Mouse (Mus musculus) kidney, embryonic 14.5 days (tissue): ENCODE measurements around the gene Slc1a2. TPM values are rescaled to one million over a fixed set of nuclear protein-coding genes. Genes with fewer than 3 reads are reported as not detected.

ENCODE experiments used
- ATAC-seq: fragments of 200-750 bp; cut with Nextera tagmentation; 2 replicates; pipeline ENCODE4 v1.8.0; 2017; ENCODE audit warnings: moderate number of reproducible peaks, mild to moderate bottlenecking, moderate TSS enrichment, moderate library complexity; ENCODE audit not compliant: low FRiP score, low TSS enrichment
- H3K27ac ChIP-seq: fragments of 300-500 bp; sonication (generic); 2 replicates; pipeline ENCODE4 v1.5.1; 2014; ENCODE audit warnings: low read depth, mild to moderate bottlenecking, low read length, moderate library complexity, mixed read lengths
- H3K27me3 ChIP-seq: fragments of 300-500 bp; sonication (generic); 2 replicates; pipeline ENCODE4 v1.6.1; 2014; ENCODE audit warnings: mild to moderate bottlenecking, low read length; ENCODE audit not compliant: control insufficient read depth, insufficient read depth
- H3K36me3 ChIP-seq: fragments of 300-500 bp; sonication (generic); 2 replicates; pipeline ENCODE4 v1.6.1; 2014; ENCODE audit warnings: low read length, mixed read lengths; ENCODE audit not compliant: control insufficient read depth, insufficient read depth
- H3K4me1 ChIP-seq: fragments of 300-500 bp; sonication (generic); 2 replicates; pipeline ENCODE4 v1.6.1; 2014; ENCODE audit warnings: low read length, mixed read lengths; ENCODE audit not compliant: control insufficient read depth, insufficient read depth
- H3K4me2 ChIP-seq: fragments of 300-500 bp; sonication (generic); replicated peaks from 2 replicates; pipeline ENCODE4 v1.6.1; 2014; ENCODE audit warnings: low read depth, mild to moderate bottlenecking, low read length
- H3K4me3 ChIP-seq: fragments of 300-500 bp; sonication (generic); 2 replicates; pipeline ENCODE4 v1.5.1; 2014; ENCODE audit warnings: mild to moderate bottlenecking, low read length
- H3K9ac ChIP-seq: fragments of 300-500 bp; sonication (generic); 2 replicates; pipeline ENCODE4 v1.6.1; 2014; ENCODE audit warnings: low read depth, mild to moderate bottlenecking, low read length, moderate library complexity
- H3K9me3 ChIP-seq: fragments of 300-500 bp; sonication (generic); 2 replicates; pipeline ENCODE4 v1.6.1; 2016; ENCODE audit warnings: low read length; ENCODE audit not compliant: control insufficient read depth
- WGBS: fragments of 180-500 bp; shearing (Covaris S2); extraction: QIAGEN DNeasy Blood & Tissue Kit; methylation state at CpG from one replicate; pipeline ENCODE4 v1.1.7; 2014; 5-methylcytosine and 5-hydroxymethylcytosine counted together
- polyA plus RNA-seq: library from polyadenylated mRNA; unstranded; fragments of >200 nt; fragmentation: Nextera tagmentation; extraction: Ambion mirVana; gene quantifications from 2 replicates; pipeline ENCODE4 v1.2.1, GENCODE M21; 2014

Slc1a2 gene
- polyA plus RNA-seq, 1 experiment from 2014 or later, result 0.14 TPM

- WGBS, result 72% methylated on average over 7 of the region's 7 CpGs
- Histone ChIP-seq H3K9me3 (no peaks in the 10 kb centered on the region), H3K27ac (no peak overlapping the region), H3K4me1 (no peaks in the 10 kb centered on the region), H3K27me3 (no peaks in the 10 kb centered on the region), H3K36me3 (no peaks in the 10 kb centered on the region), H3K4me3 (no peak overlapping the region), H3K9ac (no peak overlapping the region), H3K4me2 (no peak overlapping the region)
- ATAC-seq, result no peak
Observed at GRCm38 (mm10) chr2:102712678-102713628, 54.5 kb downstream of the Slc1a2 start.

- Histone ChIP-seq H3K27me3 (no peaks in the 10 kb centered on the region), H3K9me3 (no peaks in the 10 kb centered on the region)
- 68% methylated on average over 2 of the region's 2 CpGs for WGBS
Observed at GRCm38 (mm10) chr2:102714320-102714719, 55.9 kb downstream of the Slc1a2 start.

GRCm38 (mm10) chr2:102715754-102716153, 57.3 kb downstream of the Slc1a2 start:
- no peaks in the 10 kb centered on the region for H3K27me3 ChIP-seq
- WGBS, result 32% methylated on average over 1 of the region's 1 CpGs

More at GRCm38 (mm10) chr2:102714320-102714719, 55.9 kb downstream of the Slc1a2 start:
- Histone ChIP-seq H3K9ac (no peak overlapping the region), H3K4me3 (no peak overlapping the region), H3K4me1 (no peaks in the 10 kb centered on the region), H3K4me2 (no peak overlapping the region), H3K36me3 (no peaks in the 10 kb centered on the region), H3K27ac (no peak overlapping the region)
- no peak for ATAC-seq

GRCm38 (mm10) chr2:102721859-102722258, 63.4 kb downstream of the Slc1a2 start:
- Histone ChIP-seq H3K9ac (no peak overlapping the region), H3K27me3 (no peaks in the 10 kb centered on the region), H3K36me3 (no peaks in the 10 kb centered on the region), H3K27ac (no peak overlapping the region), H3K4me3 (no peak overlapping the region), H3K4me2 (no peak overlapping the region), H3K9me3 (no peaks in the 10 kb centered on the region; the same call in 1 of the 2 replicates), H3K4me1 (no peaks in the 10 kb centered on the region)
- no peak for ATAC-seq
- WGBS, result 75% methylated on average over 2 of the region's 2 CpGs

More at GRCm38 (mm10) chr2:102715754-102716153, 57.3 kb downstream of the Slc1a2 start:
- no peaks in the 10 kb centered on the region for H3K4me1 ChIP-seq
- ATAC-seq, result no peak
- no peak overlapping the region for H3K27ac ChIP-seq
- no peaks in the 10 kb centered on the region; the same call in 1 of the 2 replicates for H3K9me3 ChIP-seq
- no peaks in the 10 kb centered on the region for H3K36me3 ChIP-seq
- H3K4me2 ChIP-seq, result no peak overlapping the region
- no peak overlapping the region for H3K9ac ChIP-seq
- H3K4me3 ChIP-seq, result no peak overlapping the region

GRCm38 (mm10) chr2:102725054-102725453, 66.6 kb downstream of the Slc1a2 start:
- H3K27me3 ChIP-seq, result no peaks in the 10 kb centered on the region
- H3K36me3 ChIP-seq, result no peaks in the 10 kb centered on the region
- ATAC-seq, result no peak
- no peaks in the 10 kb centered on the region; the same call in 1 of the 2 replicates for H3K9me3 ChIP-seq
- H3K9ac ChIP-seq, result no peak overlapping the region
- H3K4me1 ChIP-seq, result no peaks in the 10 kb centered on the region
- H3K4me2 ChIP-seq, result no peak overlapping the region
- no peak overlapping the region for H3K4me3 ChIP-seq
- H3K27ac ChIP-seq, result no peak overlapping the region
- WGBS, result 73% methylated on average over 3 of the region's 3 CpGs

- H3K27ac ChIP-seq, result no peak overlapping the region
Observed at GRCm38 (mm10) chr2:102730386-102730785, 71.9 kb downstream of the Slc1a2 start.

GRCm38 (mm10) chr2:102730788-102731187, 72.3 kb downstream of the Slc1a2 start:
- Histone ChIP-seq H3K9ac (no peak overlapping the region), H3K36me3 (no peaks in the 10 kb centered on the region), H3K4me3 (no peak overlapping the region), H3K27ac (no peak overlapping the region), H3K4me1 (no peaks in the 10 kb centered on the region), H3K4me2 (no peak overlapping the region), H3K9me3 (no peaks in the 10 kb centered on the region), H3K27me3 (no peaks in the 10 kb centered on the region)
- ATAC-seq, result no peak
- WGBS, result 87% methylated on average over 8 of the region's 8 CpGs

More at GRCm38 (mm10) chr2:102730386-102730785, 71.9 kb downstream of the Slc1a2 start:
- Histone ChIP-seq H3K4me3 (no peak overlapping the region), H3K27me3 (no peaks in the 10 kb centered on the region), H3K4me1 (no peaks in the 10 kb centered on the region), H3K9me3 (no peaks in the 10 kb centered on the region), H3K4me2 (no peak overlapping the region), H3K36me3 (no peaks in the 10 kb centered on the region), H3K9ac (no peak overlapping the region)
- ATAC-seq, result no peak
- WGBS, result 77% methylated on average over 5 of the region's 5 CpGs

GRCm38 (mm10) chr2:102733128-102733527, 74.7 kb downstream of the Slc1a2 start:
- Histone ChIP-seq H3K36me3 (no peaks in the 10 kb centered on the region), H3K9ac (no peak overlapping the region), H3K9me3 (no peaks in the 10 kb centered on the region), H3K27me3 (no peaks in the 10 kb centered on the region), H3K27ac (no peak overlapping the region), H3K4me1 (no peaks in the 10 kb centered on the region), H3K4me3 (no peak overlapping the region), H3K4me2 (no peak overlapping the region)
- 90% methylated on average over 4 of the region's 4 CpGs for WGBS
- no peak for ATAC-seq

- H3K4me3 ChIP-seq, result no peak overlapping the region
- no peak overlapping the region for H3K4me2 ChIP-seq
- no peak for ATAC-seq
- H3K27ac ChIP-seq, result no peak overlapping the region
- 82% methylated on average over 3 of the region's 3 CpGs for WGBS
- no peaks in the 10 kb centered on the region for H3K4me1 ChIP-seq
- H3K9ac ChIP-seq, result no peak overlapping the region
- no peaks in the 10 kb centered on the region for H3K9me3 ChIP-seq
- no peaks in the 10 kb centered on the region for H3K27me3 ChIP-seq
- H3K36me3 ChIP-seq, result no peaks in the 10 kb centered on the region
Observed at GRCm38 (mm10) chr2:102734055-102734454, 75.6 kb downstream of the Slc1a2 start.
